Mouse (Mus musculus): ENCODE data around the gene Pigo. TPM values are rescaled to one million over a fixed set of nuclear protein-coding genes. Genes with fewer than 3 reads are reported as not detected.

The Pigo gene
- polyA plus RNA-seq, 1 experiment from 2014 or later, result 24.6 TPM

DNA sequence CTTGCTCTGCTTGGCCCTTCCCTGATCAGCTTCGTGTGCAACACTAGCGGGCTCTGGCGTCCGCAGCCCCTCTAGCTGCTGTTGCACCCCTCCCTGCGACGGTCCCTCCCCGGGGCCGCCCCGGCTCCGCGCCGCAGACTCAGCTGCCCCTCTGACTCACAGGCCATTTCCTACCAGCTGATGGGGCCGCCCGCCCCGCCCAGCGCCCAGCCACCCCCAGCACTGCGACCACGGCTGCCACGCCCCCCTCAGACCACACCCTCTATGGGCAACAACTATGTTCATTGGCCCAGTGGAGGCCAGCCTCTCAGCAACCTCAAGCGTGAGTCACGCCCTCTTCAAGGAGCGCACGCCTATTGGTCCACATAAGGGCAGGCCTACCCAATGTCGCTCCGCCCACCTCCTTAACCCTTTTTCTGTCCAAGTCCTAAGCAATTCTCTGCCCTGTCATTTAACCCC lies 14.5 kb upstream of the Pigo start:
- Histone ChIP-seq H3K4me1 (ENCODE audit: control insufficient read depth, insufficient read depth, low read length) (peaks cover 27% of the 10 kb centered on the region), H3K27me3 (ENCODE audit: control insufficient read depth, insufficient read depth, low read length) (no peaks in the 10 kb centered on the region), H3K4me2 (ENCODE audit: low read depth, low read length) (peak overlapping the region; percentile 74), H3K9ac (replicated peaks; ENCODE audit: low read depth, low read length) (peak overlapping the region; percentile 87), H3K27ac (ENCODE audit: low read depth, low read length) (peak overlapping the region; percentile 83), H3K9me3 (ENCODE audit: control insufficient read depth, low read length) (no peaks in the 10 kb centered on the region), H3K36me3 (ENCODE audit: control insufficient read depth, insufficient read depth, low read length) (peaks cover 10% of the 10 kb centered on the region), H3K4me3 (ENCODE audit: low read depth, low read length) (peak overlapping the region; percentile 72)
- WGBS, result 0% methylated on average over 25 of the region's 25 CpGs
- ATAC-seq (ENCODE audit: low read depth), result peak; percentile 97

GRCm38 (mm10) chr4:43039609-43040008 lies 14.0 kb upstream of the Pigo start:
- Histone ChIP-seq H3K4me2 (ENCODE audit: low read depth, low read length) (peak overlapping the region; percentile 74), H3K36me3 (ENCODE audit: control insufficient read depth, insufficient read depth, low read length) (peaks cover 10% of the 10 kb centered on the region), H3K27ac (ENCODE audit: low read depth, low read length) (peak overlapping the region; percentile 83), H3K9ac (replicated peaks; ENCODE audit: low read depth, low read length) (peak overlapping the region; percentile 87), H3K27me3 (ENCODE audit: control insufficient read depth, insufficient read depth, low read length) (no peaks in the 10 kb centered on the region), H3K4me3 (ENCODE audit: low read depth, low read length) (peak overlapping the region; percentile 72), H3K9me3 (ENCODE audit: control insufficient read depth, low read length) (no peaks in the 10 kb centered on the region), H3K4me1 (ENCODE audit: control insufficient read depth, insufficient read depth, low read length) (peaks cover 22% of the 10 kb centered on the region)
- ATAC-seq (ENCODE audit: low read depth), result no peak
- under 1% methylated on average over 11 of the region's 11 CpGs for WGBS

DNA sequence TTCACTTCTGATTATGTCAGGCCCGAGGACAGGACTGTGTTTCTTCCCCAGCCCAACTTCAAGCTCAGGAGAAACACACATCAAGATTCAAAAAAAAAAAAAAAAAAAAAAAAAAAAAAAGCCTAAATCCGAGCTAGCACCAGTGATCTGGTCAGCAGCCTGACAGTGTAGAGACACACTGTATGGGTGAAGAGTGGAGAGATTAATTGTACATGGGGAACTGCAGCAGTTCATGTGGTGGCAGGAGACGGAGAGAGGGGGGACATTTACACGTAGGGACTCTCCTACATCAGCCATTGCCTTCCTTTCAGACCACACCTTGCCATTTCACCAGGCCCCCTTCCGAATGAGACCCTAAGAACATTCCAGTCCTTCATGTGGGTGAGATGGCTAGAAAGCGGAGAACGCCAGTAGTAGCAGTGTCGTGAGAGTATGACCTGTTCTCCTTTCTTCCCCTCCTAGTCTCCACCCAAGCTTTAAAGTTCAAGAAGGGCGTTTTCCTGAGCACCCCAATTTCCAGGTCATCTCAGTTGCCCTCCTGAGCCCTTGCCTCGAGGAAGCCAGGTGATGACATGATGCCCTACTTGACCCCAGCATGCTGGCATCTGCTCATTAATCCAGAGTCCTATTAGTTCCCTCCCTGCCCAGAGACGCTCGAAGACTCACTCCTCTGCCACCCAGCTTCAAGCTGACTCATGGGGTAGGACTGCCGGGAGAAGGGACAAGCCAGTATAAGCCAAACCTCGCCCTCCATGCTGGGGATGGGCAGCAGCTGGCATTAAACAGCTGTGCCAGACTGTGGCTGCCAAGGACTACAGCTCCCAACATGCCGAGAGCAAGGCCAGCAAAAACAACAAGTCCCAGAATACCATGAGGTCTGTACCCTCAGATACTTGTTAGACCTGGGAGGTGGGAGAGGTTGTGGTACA lies 13.2 kb upstream of the Pigo start:
- H3K27me3 ChIP-seq (ENCODE audit: control insufficient read depth, insufficient read depth, low read length), result no peaks in the 10 kb centered on the region
- no peaks in the 10 kb centered on the region for H3K9me3 ChIP-seq (ENCODE audit: control insufficient read depth, low read length)
- H3K4me3 ChIP-seq (ENCODE audit: low read depth, low read length), result peak overlapping the region; percentile 72
- peaks cover 14% of the 10 kb centered on the region for H3K36me3 ChIP-seq (ENCODE audit: control insufficient read depth, insufficient read depth, low read length)
- peak overlapping the region; percentile 87; the same call in 1 of the 2 replicates for H3K9ac ChIP-seq (replicated peaks; ENCODE audit: low read depth, low read length)
- peak overlapping the region; percentile 74 for H3K4me2 ChIP-seq (ENCODE audit: low read depth, low read length)
- H3K4me1 ChIP-seq (ENCODE audit: control insufficient read depth, insufficient read depth, low read length), result peaks cover 18% of the 10 kb centered on the region
- H3K27ac ChIP-seq (ENCODE audit: low read depth, low read length), result no peak overlapping the region
- 53% methylated on average over 15 of the region's 15 CpGs for WGBS
- no peak for ATAC-seq (ENCODE audit: low read depth)

- no peaks in the 10 kb centered on the region for H3K27me3 ChIP-seq (ENCODE audit: control insufficient read depth, insufficient read depth, low read length)
- no peak overlapping the region for H3K4me3 ChIP-seq (ENCODE audit: low read depth, low read length)
- ATAC-seq (ENCODE audit: low read depth), result no peak
- H3K36me3 ChIP-seq (ENCODE audit: control insufficient read depth, insufficient read depth, low read length), result peaks cover 22% of the 10 kb centered on the region
- H3K9me3 ChIP-seq (ENCODE audit: control insufficient read depth, low read length), result no peaks in the 10 kb centered on the region
- H3K4me2 ChIP-seq (ENCODE audit: low read depth, low read length), result no peak overlapping the region
- H3K9ac ChIP-seq (replicated peaks; ENCODE audit: low read depth, low read length), result no peak overlapping the region
- H3K27ac ChIP-seq (ENCODE audit: low read depth, low read length), result no peak overlapping the region
- 73% methylated on average over 4 of the region's 4 CpGs for WGBS
- H3K4me1 ChIP-seq (ENCODE audit: control insufficient read depth, insufficient read depth, low read length), result peaks cover 14% of the 10 kb centered on the region
Measured at GRCm38 (mm10) chr4:43037860-43038566, 12.4 kb upstream of the Pigo start.

- 93% methylated on average over 10 of the region's 10 CpGs for WGBS
Measured at GRCm38 (mm10) chr4:43036356-43036755, 10.7 kb upstream of the Pigo start.

GRCm38 (mm10) chr4:43035851-43036250 lies 10.2 kb upstream of the Pigo start:
- Histone ChIP-seq H3K27ac (ENCODE audit: low read depth, low read length) (no peak overlapping the region), H3K4me2 (ENCODE audit: low read depth, low read length) (no peak overlapping the region), H3K27me3 (ENCODE audit: control insufficient read depth, insufficient read depth, low read length) (no peaks in the 10 kb centered on the region), H3K4me1 (ENCODE audit: control insufficient read depth, insufficient read depth, low read length) (peaks cover 14% of the 10 kb centered on the region), H3K9ac (replicated peaks; ENCODE audit: low read depth, low read length) (no peak overlapping the region), H3K4me3 (ENCODE audit: low read depth, low read length) (no peak overlapping the region), H3K36me3 (ENCODE audit: control insufficient read depth, insufficient read depth, low read length) (peaks cover 26% of the 10 kb centered on the region), H3K9me3 (ENCODE audit: control insufficient read depth, low read length) (no peaks in the 10 kb centered on the region)
- WGBS, result 84% methylated on average over 6 of the region's 6 CpGs
- no peak for ATAC-seq (ENCODE audit: low read depth)

More at GRCm38 (mm10) chr4:43036356-43036755, 10.7 kb upstream of the Pigo start:
- Histone ChIP-seq H3K36me3 (ENCODE audit: control insufficient read depth, insufficient read depth, low read length) (peaks cover 26% of the 10 kb centered on the region), H3K4me3 (ENCODE audit: low read depth, low read length) (no peak overlapping the region), H3K27me3 (ENCODE audit: control insufficient read depth, insufficient read depth, low read length) (no peaks in the 10 kb centered on the region), H3K9ac (replicated peaks; ENCODE audit: low read depth, low read length) (no peak overlapping the region), H3K9me3 (ENCODE audit: control insufficient read depth, low read length) (no peaks in the 10 kb centered on the region), H3K4me2 (ENCODE audit: low read depth, low read length) (no peak overlapping the region), H3K27ac (ENCODE audit: low read depth, low read length) (no peak overlapping the region), H3K4me1 (ENCODE audit: control insufficient read depth, insufficient read depth, low read length) (peaks cover 14% of the 10 kb centered on the region)
- no peak for ATAC-seq (ENCODE audit: low read depth)

- Histone ChIP-seq H3K4me1 (ENCODE audit: control insufficient read depth, insufficient read depth, low read length) (peaks cover 10% of the 10 kb centered on the region), H3K4me3 (ENCODE audit: low read depth, low read length) (no peak overlapping the region), H3K27me3 (ENCODE audit: control insufficient read depth, insufficient read depth, low read length) (no peaks in the 10 kb centered on the region), H3K27ac (ENCODE audit: low read depth, low read length) (no peak overlapping the region), H3K4me2 (ENCODE audit: low read depth, low read length) (no peak overlapping the region), H3K9me3 (ENCODE audit: control insufficient read depth, low read length) (no peaks in the 10 kb centered on the region), H3K9ac (replicated peaks; ENCODE audit: low read depth, low read length) (no peak overlapping the region), H3K36me3 (ENCODE audit: control insufficient read depth, insufficient read depth, low read length) (peaks cover 33% of the 10 kb centered on the region)
- no peak for ATAC-seq (ENCODE audit: low read depth)
- 82% methylated on average over 14 of the region's 14 CpGs for WGBS
Measured at GRCm38 (mm10) chr4:43033481-43033880, 7.9 kb upstream of the Pigo start.

- H3K9ac ChIP-seq (replicated peaks; ENCODE audit: low read depth, low read length), result no peak overlapping the region
- no peak overlapping the region for H3K4me2 ChIP-seq (ENCODE audit: low read depth, low read length)
- H3K4me3 ChIP-seq (ENCODE audit: low read depth, low read length), result no peak overlapping the region
- H3K27me3 ChIP-seq (ENCODE audit: control insufficient read depth, insufficient read depth, low read length), result no peaks in the 10 kb centered on the region
- WGBS, result 100% methylated on average over 1 of the region's 1 CpGs
- H3K4me1 ChIP-seq (ENCODE audit: control insufficient read depth, insufficient read depth, low read length), result peaks cover 6% of the 10 kb centered on the region
- H3K36me3 ChIP-seq (ENCODE audit: control insufficient read depth, insufficient read depth, low read length), result peaks cover 33% of the 10 kb centered on the region
- ATAC-seq (ENCODE audit: low read depth), result no peak
- H3K9me3 ChIP-seq (ENCODE audit: control insufficient read depth, low read length), result no peaks in the 10 kb centered on the region
- no peak overlapping the region for H3K27ac ChIP-seq (ENCODE audit: low read depth, low read length)
Measured at GRCm38 (mm10) chr4:43032501-43032900, 6.9 kb upstream of the Pigo start.

All from neural tube, embryonic 14.5 days (tissue).